Mouse (Mus musculus) frontal cortex, postnatal 25 days (tissue): ENCODE data around the gene Ankrd36.

Source experiments
- DNase-seq, 2 experiments: peaks; one replicate each; pipeline ENCODE4 v3.0.0; 2022; ENCODE audit warnings: low spot score in 2 of 2

Gene Ankrd36

DNA sequence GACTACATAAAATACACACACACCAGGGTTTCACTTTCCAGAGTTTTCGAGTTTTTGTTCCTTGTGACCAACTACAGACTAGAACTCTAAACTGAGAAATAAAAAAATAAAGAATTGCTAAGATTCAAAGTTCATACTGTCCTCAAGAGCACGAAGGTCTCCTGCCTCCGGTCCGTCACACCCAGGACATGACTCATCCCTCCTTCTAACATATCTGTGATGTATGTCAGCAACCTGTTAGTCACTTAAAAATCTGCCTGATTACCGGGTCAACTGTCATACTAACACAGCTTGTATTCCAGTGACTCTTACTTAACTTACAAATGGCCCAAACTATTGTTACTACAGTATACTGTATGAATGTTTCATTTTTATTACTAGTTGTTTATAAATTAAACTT is 167.7 kb downstream of the Ankrd36 start:
- DNase-seq, result no peak
